Mouse (Mus musculus): Measurements from ENCODE around the gene Izumo1r. TPM values are rescaled to one million over a fixed set of nuclear protein-coding genes. Genes with fewer than 3 reads are reported as not detected.

The Izumo1r gene
- total and polyA plus RNA-seq, 3 experiments, result not detected

DNA sequence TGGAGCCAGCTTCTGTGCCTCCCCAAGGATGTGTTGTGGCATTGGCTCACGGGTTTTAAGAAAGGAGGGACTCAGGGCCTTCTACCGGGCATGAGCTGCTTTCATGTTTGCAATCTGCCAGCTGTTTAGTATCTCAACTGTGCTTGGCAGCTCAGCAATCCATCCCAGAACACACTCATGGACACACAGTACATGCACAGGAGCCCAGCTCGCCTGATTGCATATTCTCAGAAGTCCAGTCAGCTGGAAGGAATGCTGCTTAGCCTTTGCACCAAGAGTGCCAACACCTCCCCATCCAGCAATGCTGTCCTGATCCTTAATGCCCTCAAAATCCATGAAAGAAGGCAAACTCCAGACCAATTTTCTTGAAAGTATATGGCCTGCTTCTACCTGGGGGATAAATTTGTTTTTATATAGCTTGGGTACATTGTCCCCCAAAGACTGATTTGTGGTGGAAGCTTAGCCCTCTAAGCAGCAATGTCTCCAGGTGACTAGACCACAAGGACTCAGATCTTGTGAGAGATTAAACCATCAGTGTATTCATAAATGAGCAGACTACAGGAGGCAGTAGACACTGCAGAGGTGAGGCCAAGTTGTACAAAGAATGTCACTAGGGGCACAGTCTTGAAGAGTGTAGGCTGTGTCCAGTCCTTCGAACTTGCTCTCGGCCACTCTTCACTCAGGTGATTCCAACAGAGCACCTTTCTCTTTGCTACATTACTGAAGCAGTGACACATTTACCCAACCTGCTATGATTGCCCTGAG, 27.8 kb downstream of the Izumo1r start:
- no peaks in the 10 kb centered on the region for H3K9me3 ChIP-seq (replicated peaks; ENCODE audit: low read length)
- no peak for DNase-seq (ENCODE audit: extremely low read depth)
- H3K36me3 ChIP-seq (replicated peaks in 1 of 2; ENCODE audit: control insufficient read depth in 1 of 2, insufficient read depth in 1 of 2, low read length in 1 of 2), result no peaks in the 10 kb centered on the region
- H3K27me3 ChIP-seq (replicated peaks), result no peaks in the 10 kb centered on the region
- H3K79me2 ChIP-seq (replicated peaks; ENCODE audit: control insufficient read depth, extremely low read depth, insufficient read depth, poor library complexity, severe bottlenecking), result no peaks in the 10 kb centered on the region
- H3K4me2 ChIP-seq (ENCODE audit: insufficient read depth, low read depth, poor library complexity, severe bottlenecking), result no peak overlapping the region
- no peak overlapping the region for H3K9ac ChIP-seq (ENCODE audit: insufficient read depth, low read depth)
- TF ChIP-seq CHD1 (IDR thresholded peaks at IDR 0.05; ENCODE audit: low read depth, low read length) (no peak), CTCF (conservative IDR thresholded peaks at IDR 0.05 in 1 of 2, IDR thresholded peaks at IDR 0.05 in 1 of 2; ENCODE audit: low read depth in 2 of 2, low read length in 2 of 2) (no peak), ZMIZ1 (IDR thresholded peaks at IDR 0.05; ENCODE audit: low read depth, low read length) (no peak), NELFE (IDR thresholded peaks at IDR 0.05; ENCODE audit: low read depth, low read length) (no peak), BHLHE40 (IDR thresholded peaks at IDR 0.05; ENCODE audit: low read depth, low read length) (no peak), MXI1 (IDR thresholded peaks at IDR 0.05; ENCODE audit: low read depth, low read length) (no peak), JUND (conservative IDR thresholded peaks at IDR 0.05; ENCODE audit: low read depth, low read length) (no peak), EP300 (IDR thresholded peaks at IDR 0.05; ENCODE audit: low read length) (no peak), ETS1 (conservative IDR thresholded peaks at IDR 0.05; ENCODE audit: low read depth, low read length) (no peak), JUN (IDR thresholded peaks at IDR 0.05; ENCODE audit: insufficient read depth, low read depth, low read length) (no peak), ZNF384 (IDR thresholded peaks at IDR 0.05; ENCODE audit: low read depth, low read length) (no peak), UBTF (IDR thresholded peaks at IDR 0.05; ENCODE audit: low read depth, low read length) (no peak), ELF1 (IDR thresholded peaks at IDR 0.05; ENCODE audit: low read depth, low read length) (no peak)
- no peak overlapping the region for H3K27ac ChIP-seq (ENCODE audit: insufficient read depth, low read depth)
- H3K4me1 ChIP-seq (ENCODE audit: control insufficient read depth in 1 of 2, insufficient read depth in 2 of 2), result no peaks in the 10 kb centered on the region
- in situ Hi-C loops (cut with MboI; ENCODE audit: low pct_ligation_motif_present, low pct_unique_long_range_greater_than_20kb, low sequenced_read_pairs) (no loop called here), dilution Hi-C loops (cut with MboI; ENCODE audit: extremely low pct_ligation_motif_present, extremely low pct_unique_long_range_greater_than_20kb, low sequenced_read_pairs) (no loop called here)
- no peak overlapping the region for H3K4me3 ChIP-seq (replicated peaks in 1 of 3; ENCODE audit: low read depth in 2 of 3, low read length in 2 of 3, poor library complexity in 1 of 3)

DNA sequence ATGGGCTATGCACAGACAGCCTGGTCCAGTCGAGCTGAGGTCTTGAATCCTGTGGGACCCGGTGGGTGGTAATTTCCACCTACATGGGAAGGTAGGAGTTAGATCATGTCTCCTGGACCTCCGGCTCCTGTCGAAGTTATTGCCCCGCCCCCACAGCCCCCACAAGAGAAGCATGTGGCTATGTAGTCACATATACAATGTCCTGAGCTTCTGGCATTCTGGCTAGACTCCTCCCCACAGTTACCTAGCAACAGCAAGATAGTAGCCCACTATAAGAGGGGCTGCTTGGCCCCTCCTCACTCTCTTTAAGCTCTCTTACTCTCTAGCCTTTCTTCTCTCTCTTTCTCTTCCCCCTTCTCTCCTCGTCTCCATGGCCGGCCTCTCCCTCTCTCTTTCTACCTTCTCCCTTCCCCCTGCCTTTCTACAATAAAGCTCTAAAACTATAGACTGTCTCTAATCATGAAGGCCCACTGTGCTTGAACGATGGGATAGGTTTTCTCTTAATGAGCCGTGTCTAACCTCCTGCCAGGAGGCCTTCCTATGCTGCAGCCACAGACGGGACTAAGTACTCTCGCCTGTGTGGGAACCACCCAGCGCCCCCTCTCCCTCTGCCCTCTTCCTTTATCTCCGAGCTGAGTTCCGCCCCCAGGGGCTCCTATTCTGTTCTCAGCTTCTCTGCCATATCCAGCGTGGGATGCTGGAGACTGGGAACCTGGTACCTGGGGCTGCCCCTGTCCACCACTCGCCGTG, 31.4 kb downstream of the Izumo1r start:
- no peak for DNase-seq (ENCODE audit: extremely low read depth)
- Histone ChIP-seq H3K4me3 (replicated peaks in 1 of 3; ENCODE audit: low read depth in 2 of 3, low read length in 2 of 3, poor library complexity in 1 of 3) (no peak overlapping the region), H3K27me3 (replicated peaks) (no peaks in the 10 kb centered on the region), H3K9me3 (replicated peaks; ENCODE audit: low read length) (no peaks in the 10 kb centered on the region), H3K36me3 (replicated peaks in 1 of 2; ENCODE audit: control insufficient read depth in 1 of 2, insufficient read depth in 1 of 2, low read length in 1 of 2) (no peaks in the 10 kb centered on the region), H3K9ac (ENCODE audit: insufficient read depth, low read depth) (no peak overlapping the region), H3K27ac (ENCODE audit: insufficient read depth, low read depth) (no peak overlapping the region), H3K79me2 (replicated peaks; ENCODE audit: control insufficient read depth, extremely low read depth, insufficient read depth, poor library complexity, severe bottlenecking) (no peaks in the 10 kb centered on the region), H3K4me1 (ENCODE audit: control insufficient read depth in 1 of 2, insufficient read depth in 2 of 2) (peaks cover 0 to 3% of the 10 kb centered on the region in 2 experiments; a peak in 1 of 4 replicates), H3K4me2 (ENCODE audit: insufficient read depth, low read depth, poor library complexity, severe bottlenecking) (no peak overlapping the region)
- TF ChIP-seq ZC3H11A (IDR thresholded peaks at IDR 0.05; ENCODE audit: low read depth, low read length) (no peak), UBTF (IDR thresholded peaks at IDR 0.05; ENCODE audit: low read depth, low read length) (no peak), NELFE (IDR thresholded peaks at IDR 0.05; ENCODE audit: low read depth, low read length) (no peak), MAZ (IDR thresholded peaks at IDR 0.05; ENCODE audit: low read depth, low read length) (no peak), IRF4 (IDR thresholded peaks at IDR 0.05; ENCODE audit: low read depth, low read length) (no peak)
- dilution Hi-C loops (cut with MboI; ENCODE audit: extremely low pct_ligation_motif_present, extremely low pct_unique_long_range_greater_than_20kb, low sequenced_read_pairs), result no loop called here
- in situ Hi-C loops (cut with MboI; ENCODE audit: low pct_ligation_motif_present, low pct_unique_long_range_greater_than_20kb, low sequenced_read_pairs), result no loop called here
